Mouse (Mus musculus) E14TG2a.4 (cell line): ENCODE results near the gene Rab3gap1.

Source experiments
- H3K27me3 ChIP-seq: 2 replicates; pipeline ENCODE4 v1.6.1; 2014; ENCODE audit warnings: low read length, control low read depth; ENCODE audit not compliant: insufficient read depth
- H3K36me3 ChIP-seq: 2 replicates; pipeline ENCODE4 v1.6.1; 2014; ENCODE audit warnings: low read length, control low read depth; ENCODE audit not compliant: insufficient read depth
- H3K4me1 ChIP-seq: replicated peaks from 2 replicates; pipeline ENCODE4 v1.6.1; 2014; ENCODE audit warnings: low read depth, low read length, control low read depth
- H3K4me3 ChIP-seq: replicated peaks from 2 replicates; pipeline ENCODE4 v1.5.1; 2014; ENCODE audit warnings: mild to moderate bottlenecking, low read length
- H3K9me3 ChIP-seq: 2 replicates; pipeline ENCODE4 v1.6.1; 2014; ENCODE audit warnings: low read length, control low read depth
- CTCF ChIP-seq: conservative IDR thresholded peaks from 2 replicates; pipeline ENCODE4 v1.5.1; 2014; ENCODE audit warnings: low read length
- NANOG ChIP-seq: IDR thresholded peaks from 2 replicates; pipeline ENCODE4 v1.6.1; 2014; ENCODE audit warnings: borderline replicate concordance, low read length, mixed read lengths
- POU5F1 ChIP-seq: IDR thresholded peaks from 2 replicates; pipeline ENCODE4 v1.6.1; 2014; ENCODE audit warnings: low read length, borderline replicate concordance

Rab3gap1 gene

GRCm38 (mm10) chr1:127854486-127855222 lies 13.9 kb upstream of the Rab3gap1 start, which contains the start of gene Map3k19:
Gene Map3k19 (minus strand): TSS chr1:127855031.
- no peak for TF ChIP-seq NANOG
- TF ChIP-seq POU5F1 = no peak
- TF ChIP-seq CTCF = no peak
- H3K9me3 ChIP-seq = peaks cover 15% of the 10 kb centered on the region
- no peak within 1 kb of the TSS for H3K4me3 ChIP-seq
- H3K4me1 ChIP-seq = no peaks in the 10 kb centered on the region
- H3K36me3 ChIP-seq = no peaks in the 10 kb centered on the region
- H3K27me3 ChIP-seq = no peaks in the 10 kb centered on the region

- TF ChIP-seq POU5F1 = no peak
- TF ChIP-seq NANOG = no peak
- TF ChIP-seq CTCF = no peak
- Histone ChIP-seq H3K36me3 (no peaks in the 10 kb centered on the region), H3K4me1 (no peaks in the 10 kb centered on the region), H3K27me3 (no peaks in the 10 kb centered on the region), H3K4me3 (no peak overlapping the region), H3K9me3 (no peaks in the 10 kb centered on the region)
These were observed 9.5 kb upstream of the Rab3gap1 start for GRCm38 (mm10) chr1:127858945-127859648.

- H3K9me3 ChIP-seq = no peaks in the 10 kb centered on the region
- H3K4me1 ChIP-seq = no peaks in the 10 kb centered on the region
- H3K27me3 ChIP-seq = no peaks in the 10 kb centered on the region
- no peak for TF ChIP-seq CTCF
- TF ChIP-seq POU5F1 = no peak
- TF ChIP-seq NANOG = no peak
- no peaks in the 10 kb centered on the region for H3K36me3 ChIP-seq
- H3K4me3 ChIP-seq = no peak overlapping the region
These were observed 8.7 kb upstream of the Rab3gap1 start for GRCm38 (mm10) chr1:127859799-127860400.

- TF ChIP-seq CTCF (no peak), POU5F1 (no peak), NANOG (no peak)
- no peak overlapping the region for H3K4me3 ChIP-seq
- no peaks in the 10 kb centered on the region for H3K9me3 ChIP-seq
- H3K27me3 ChIP-seq = no peaks in the 10 kb centered on the region
- H3K4me1 ChIP-seq = no peaks in the 10 kb centered on the region
- no peaks in the 10 kb centered on the region for H3K36me3 ChIP-seq
These were observed 8.1 kb upstream of the Rab3gap1 start for GRCm38 (mm10) chr1:127860492-127860891.

- no peaks in the 10 kb centered on the region for H3K27me3 ChIP-seq
- H3K4me3 ChIP-seq = no peak overlapping the region
- no peak for TF ChIP-seq NANOG
- no peaks in the 10 kb centered on the region for H3K36me3 ChIP-seq
- H3K4me1 ChIP-seq = no peaks in the 10 kb centered on the region
- no peaks in the 10 kb centered on the region for H3K9me3 ChIP-seq
These were observed 6.7 kb upstream of the Rab3gap1 start for GRCm38 (mm10) chr1:127861900-127862299.

- Histone ChIP-seq H3K4me1 (no peaks in the 10 kb centered on the region; the same call in 1 of the 2 replicates), H3K27me3 (no peaks in the 10 kb centered on the region), H3K9me3 (no peaks in the 10 kb centered on the region), H3K4me3 (no peak overlapping the region), H3K36me3 (no peaks in the 10 kb centered on the region)
- TF ChIP-seq POU5F1 = no peak
- no peak for TF ChIP-seq CTCF
- no peak for TF ChIP-seq NANOG
These were observed 4.8 kb upstream of the Rab3gap1 start for GRCm38 (mm10) chr1:127863806-127864205.

GRCm38 (mm10) chr1:127869276-127869675 lies 703 bp downstream of the Rab3gap1 start:
- Histone ChIP-seq H3K4me3 (peak overlapping the region; percentile 94), H3K4me1 (peaks cover 4% of the 10 kb centered on the region), H3K9me3 (no peaks in the 10 kb centered on the region), H3K36me3 (peaks cover 16% of the 10 kb centered on the region), H3K27me3 (no peaks in the 10 kb centered on the region)
- no peak for TF ChIP-seq NANOG
- TF ChIP-seq CTCF = no peak

- H3K36me3 ChIP-seq = peaks cover 6% of the 10 kb centered on the region; the same call in 1 of the 2 replicates
- H3K9me3 ChIP-seq = no peaks in the 10 kb centered on the region
- TF ChIP-seq NANOG (no peak), CTCF (no peak), POU5F1 (no peak)
- H3K4me1 ChIP-seq = peaks cover 9% of the 10 kb centered on the region
- H3K4me3 ChIP-seq = no peak overlapping the region
- no peaks in the 10 kb centered on the region for H3K27me3 ChIP-seq
These were observed 30.8 kb downstream of the Rab3gap1 start for GRCm38 (mm10) chr1:127899401-127899800.
